Mouse (Mus musculus): ENCODE measurements around the gene Pla2g2c.

Pla2g2c gene

GRCm38 (mm10) chr4:138702031-138702430 lies 22.6 kb upstream of the Pla2g2c start:
- ChIA-PET POLR2A (interaction anchor here (0.6 to 6.8 kb wide), 57 partner anchors 8 to 901 kb away, joined by 3 to 70 read pairs (median 5); partner anchors contain the start of genes Camk2n1 (in 2 of the 4), Gm21969 (in 1 of the 4), Mul1 (in 1 of the 4) and Pla2g2c (in 1 of the 4)), CTCF (interaction anchor here (0.6 to 1.6 kb wide), 9 partner anchors 10 to 795 kb away, joined by 3 to 7 read pairs (median 4); partner anchors contain the start of genes Hp1bp3 (in 1 of the 4) and Pink1 (in 1 of the 4))

GRCm38 (mm10) chr4:138702528-138702927 lies 22.1 kb upstream of the Pla2g2c start:
- POLR2A ChIA-PET, result interaction anchor here in 3 of 4 experiments (0.6 to 6.8 kb wide), 57 partner anchors 8 to 486 kb away, joined by 3 to 70 read pairs (median 5); partner anchors contain the start of genes Camk2n1 (in 2 of the 3), Mul1 (in 1 of the 3), Pla2g2c (in 1 of the 3) and Pla2g2f (in 1 of the 3)

GRCm38 (mm10) chr4:138703591-138703990 lies 21.0 kb upstream of the Pla2g2c start:
- ChIA-PET CTCF (interaction anchor here in 3 of 4 experiments (0.6 to 1.7 kb wide), 7 partner anchors 118 to 292 kb away, joined by 3 to 7 read pairs (median 4); no protein-coding TSS in a partner anchor), POLR2A (interaction anchor here in 3 of 4 experiments (0.6 to 6.8 kb wide), 22 partner anchors 8 to 378 kb away, joined by 3 to 70 read pairs (median 6); no protein-coding TSS in a partner anchor)

More at GRCm38 (mm10) chr4:138702528-138702927, 22.1 kb upstream of the Pla2g2c start:
- CTCF ChIA-PET, result interaction anchor here (0.5 to 1.6 kb wide), 11 partner anchors 9 to 1568 kb away, joined by 3 to 10 read pairs (median 3); partner anchors contain the start of genes Hp1bp3 (in 1 of the 4) and Pink1 (in 1 of the 4)

- ChIA-PET CTCF (interaction anchor here in 2 of 4 experiments (0.6 to 1.7 kb wide), 4 partner anchors 93 to 257 kb away, joined by 4 to 7 read pairs (median 4); no protein-coding TSS in a partner anchor), POLR2A (interaction anchor here in 3 of 4 experiments (0.6 to 6.8 kb wide), 12 partner anchors 12 to 293 kb away, joined by 3 to 70 read pairs (median 3); no protein-coding TSS in a partner anchor)
Measured at GRCm38 (mm10) chr4:138704169-138704568, 20.4 kb upstream of the Pla2g2c start.

GRCm38 (mm10) chr4:138706620-138707019 lies 18.0 kb upstream of the Pla2g2c start:
- ChIA-PET POLR2A (interaction anchor here in 3 of 4 experiments (0.5 to 6.8 kb wide), 90 partner anchors 8 to 1537 kb away, joined by 3 to 70 read pairs (median 4); partner anchors contain the start of genes Camk2n1 (in 2 of the 3), Mul1 (in 2 of the 3), Pla2g2c (in 2 of the 3) and Capzb (in 1 of the 3)), CTCF (interaction anchor here (0.6 to 1.9 kb wide), 19 partner anchors 14 to 301 kb away, joined by 3 to 17 read pairs (median 3); partner anchors contain the start of gene Pla2g2c (in 1 of the 4))

GRCm38 (mm10) chr4:138708636-138709035 lies 16.0 kb upstream of the Pla2g2c start:
- POLR2A ChIA-PET, result interaction anchor here in 3 of 4 experiments (0.5 to 4.2 kb wide), 18 partner anchors 15 to 263 kb away, joined by 3 to 40 read pairs (median 3); partner anchors contain the start of gene Pla2g2c (in 1 of the 3)
- CTCF ChIA-PET, result interaction anchor here (0.7 to 2.4 kb wide), 29 partner anchors 12 to 306 kb away, joined by 3 to 13 read pairs (median 3); no protein-coding TSS in a partner anchor

- POLR2A ChIA-PET, result interaction anchor here in 3 of 4 experiments (0.5 to 4.2 kb wide), 13 partner anchors 16 to 263 kb away, joined by 3 to 40 read pairs (median 5); partner anchors contain the start of gene Pla2g2c (in 1 of the 3)
- CTCF ChIA-PET, result interaction anchor here (0.7 to 2.4 kb wide), 24 partner anchors 12 to 264 kb away, joined by 3 to 13 read pairs (median 3); no protein-coding TSS in a partner anchor
Measured at GRCm38 (mm10) chr4:138709246-138709645, 15.3 kb upstream of the Pla2g2c start.

GRCm38 (mm10) chr4:138709944-138710343 lies 14.6 kb upstream of the Pla2g2c start:
- POLR2A ChIA-PET, result interaction anchor here in 1 of 4 experiments (0.6 kb wide), 1 partner anchor 8 kb away, joined by 4 read pairs; no protein-coding TSS in a partner anchor
- CTCF ChIA-PET, result interaction anchor here in 3 of 4 experiments (0.6 to 2.4 kb wide), 3 partner anchors 28 to 149 kb away, joined by 3 to 6 read pairs (median 6); no protein-coding TSS in a partner anchor

GRCm38 (mm10) chr4:138710633-138711032 lies 14.0 kb upstream of the Pla2g2c start:
- ChIA-PET CTCF (interaction anchor here in 2 of 4 experiments (0.6 to 2.5 kb wide), 3 partner anchors 28 to 262 kb away, joined by 3 to 7 read pairs (median 6); no protein-coding TSS in a partner anchor), POLR2A (interaction anchor here in 3 of 4 experiments (0.6 to 3.1 kb wide), 8 partner anchors 8 to 513 kb away, joined by 3 to 21 read pairs (median 4); no protein-coding TSS in a partner anchor)

GRCm38 (mm10) chr4:138711051-138711820 lies 13.4 kb upstream of the Pla2g2c start:
- ChIA-PET CTCF (interaction anchor here in 3 of 4 experiments (0.5 to 2.5 kb wide), 6 partner anchors 9 to 263 kb away, joined by 3 to 7 read pairs (median 5); partner anchors contain the start of gene Gm13030 (in 1 of the 3)), POLR2A (interaction anchor here in 3 of 4 experiments (0.6 to 3.1 kb wide), 17 partner anchors 9 to 514 kb away, joined by 3 to 21 read pairs (median 4); partner anchors contain the start of gene Pla2g2c (in 2 of the 3))

GRCm38 (mm10) chr4:138712096-138712495 lies 12.5 kb upstream of the Pla2g2c start:
- CTCF ChIA-PET, result interaction anchor here in 3 of 4 experiments (0.6 to 2.5 kb wide), 4 partner anchors 10 to 264 kb away, joined by 3 to 7 read pairs (median 5); no protein-coding TSS in a partner anchor

GRCm38 (mm10) chr4:138712621-138713020 lies 12.0 kb upstream of the Pla2g2c start:
- ChIA-PET POLR2A (interaction anchor here in 2 of 4 experiments (0.6 to 3.1 kb wide), 5 partner anchors 9 to 260 kb away, joined by 3 to 21 read pairs (median 6); partner anchors contain the start of gene Pla2g2c (in 1 of the 2)), CTCF (interaction anchor here in 2 of 4 experiments (1.3 to 2.5 kb wide), 2 partner anchors 73 to 264 kb away, joined by 3 to 7 read pairs; no protein-coding TSS in a partner anchor)

More at GRCm38 (mm10) chr4:138712096-138712495, 12.5 kb upstream of the Pla2g2c start:
- POLR2A ChIA-PET, result interaction anchor here in 3 of 4 experiments (0.7 to 3.1 kb wide), 11 partner anchors 9 to 259 kb away, joined by 3 to 21 read pairs (median 4); partner anchors contain the start of gene Pla2g2c (in 2 of the 3)

- CTCF ChIA-PET, result interaction anchor here in 1 of 4 experiments (0.5 to 0.7 kb wide), 2 partner anchors 58 to 1033 kb away, joined by 3 to 4 read pairs; no protein-coding TSS in a partner anchor
- POLR2A ChIA-PET, result interaction anchor here in 1 of 4 experiments (1.4 kb wide), 1 partner anchor 8 kb away, joined by 11 read pairs; no protein-coding TSS in a partner anchor
Measured at GRCm38 (mm10) chr4:138714186-138714585, 10.4 kb upstream of the Pla2g2c start.

GRCm38 (mm10) chr4:138716697-138717096 lies 7.9 kb upstream of the Pla2g2c start:
- ChIA-PET POLR2A (no interaction called here), CTCF (no interaction called here)

- ChIA-PET POLR2A (interaction anchor here in 3 of 4 experiments (0.6 to 0.9 kb wide), 4 partner anchors 12 to 37 kb away, joined by 3 to 4 read pairs (median 3); no protein-coding TSS in a partner anchor), CTCF (no interaction called here)
Measured at GRCm38 (mm10) chr4:138718586-138719263, 5.9 kb upstream of the Pla2g2c start.

GRCm38 (mm10) chr4:138719264-138719596 lies 5.4 kb upstream of the Pla2g2c start:
- ChIA-PET POLR2A (interaction anchor here in 1 of 4 experiments (0.7 kb wide), 1 partner anchor 13 kb away, joined by 3 read pairs; no protein-coding TSS in a partner anchor), CTCF (no interaction called here)

Data from embryonic stem cell, embryonic (primary cell).